Mouse (Mus musculus): ENCODE measurements at regions not wholly inside any gene's neighbourhood (a gene's known extent, or its start where the extent isn't known, plus 50 kb on each side); places are given as distances from the start of the nearest gene placed in this dataset.

DNA sequence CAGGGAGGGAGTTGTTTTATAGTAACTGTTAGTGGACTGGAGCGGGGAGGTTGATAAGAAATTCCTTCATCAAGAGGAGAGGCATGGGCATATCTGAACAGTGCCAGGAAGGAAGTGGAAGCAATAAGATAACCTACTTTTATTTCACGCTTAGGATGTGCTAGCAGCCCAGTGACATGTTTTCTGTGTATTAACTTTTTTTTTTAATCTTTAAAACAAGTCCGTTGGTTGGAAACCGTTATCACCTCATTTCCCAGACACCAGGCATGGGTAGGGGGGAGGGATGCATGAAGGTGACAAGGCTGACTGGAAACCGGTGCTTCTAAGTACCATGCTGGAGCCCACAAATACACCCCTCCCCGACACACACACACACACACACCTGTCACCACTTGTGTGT, 394.7 kb downstream of the Tshz3 start:
- no peak for TF ChIP-seq POLR2A (IDR thresholded peaks at IDR 0.05; ENCODE audit: borderline replicate concordance, insufficient read depth, low read length)
- TF ChIP-seq CTCF (IDR thresholded peaks at IDR 0.05; ENCODE audit: borderline replicate concordance, insufficient read depth, low read depth, low read length): no peak

All from cerebellum, adult 2 months (tissue).